Mouse (Mus musculus) intestine, embryonic 14.5 days (tissue): ENCODE measurements at regions not wholly inside any gene's neighbourhood (a gene's known extent, or its start where the extent isn't known, plus 50 kb on each side); places are given as distances from the start of the nearest gene placed in this dataset.

Experiments
- ATAC-seq: fragments of 200-750 bp; cut with Nextera tagmentation; replicated peaks from 2 replicates; pipeline ENCODE4 v1.8.0; 2017; ENCODE audit warnings: low read depth, moderate number of reproducible peaks, moderate TSS enrichment, moderate library complexity; ENCODE audit not compliant: low FRiP score, low TSS enrichment
- DNase-seq: peaks from one replicate; pipeline ENCODE4 v3.0.0-alpha.2; 2018; ENCODE audit warnings: low spot score
- H3K27ac ChIP-seq: fragments of 300-500 bp; sonication (generic); 2 replicates; pipeline ENCODE4 v1.5.1; 2014; ENCODE audit warnings: low read depth, mild to moderate bottlenecking, control low read depth
- H3K27me3 ChIP-seq: fragments of 300-500 bp; sonication (generic); replicated peaks from 2 replicates; pipeline ENCODE4 v1.6.1; 2014; ENCODE audit warnings: low read length, control low read depth; ENCODE audit not compliant: control insufficient read depth, insufficient read depth
- H3K36me3 ChIP-seq: fragments of 300-500 bp; sonication (generic); 2 replicates; pipeline ENCODE4 v1.6.1; 2014; ENCODE audit warnings: low read length, control low read depth; ENCODE audit not compliant: control insufficient read depth, insufficient read depth
- H3K4me1 ChIP-seq: fragments of 300-500 bp; sonication (generic); replicated peaks from 2 replicates; pipeline ENCODE4 v1.6.1; 2014; ENCODE audit warnings: low read length, control low read depth, mixed read lengths; ENCODE audit not compliant: control insufficient read depth, insufficient read depth
- H3K4me2 ChIP-seq: fragments of 300-500 bp; sonication (generic); 2 replicates; pipeline ENCODE4 v1.6.1; 2014; ENCODE audit warnings: low read length
- H3K4me3 ChIP-seq: fragments of 300-500 bp; sonication (generic); 2 replicates; pipeline ENCODE4 v1.5.1; 2014; ENCODE audit warnings: low read depth, low read length, control low read depth, mixed read lengths
- H3K9ac ChIP-seq: fragments of 300-500 bp; sonication (generic); 2 replicates; pipeline ENCODE4 v1.6.1; 2014; ENCODE audit warnings: mild to moderate bottlenecking, low read length
- H3K9me3 ChIP-seq: fragments of 300-500 bp; sonication (generic); 2 replicates; pipeline ENCODE4 v1.6.1; 2016; ENCODE audit warnings: low read length, control low read depth; ENCODE audit not compliant: control insufficient read depth
- WGBS: fragments of 180-500 bp; shearing (Covaris S2); extraction: QIAGEN DNeasy Blood & Tissue Kit; methylation state at CpG from one replicate; pipeline ENCODE4 v1.1.7; 2014; 5-methylcytosine and 5-hydroxymethylcytosine counted together

- no peaks in the 10 kb centered on the region for H3K9me3 ChIP-seq
- H3K36me3 ChIP-seq = no peaks in the 10 kb centered on the region
- H3K27me3 ChIP-seq = no peaks in the 10 kb centered on the region
- no peak overlapping the region for H3K4me2 ChIP-seq
- 69% methylated on average over 3 of the region's 3 CpGs for WGBS
- no peak overlapping the region for H3K27ac ChIP-seq
- H3K4me3 ChIP-seq = no peak overlapping the region
- H3K4me1 ChIP-seq = no peaks in the 10 kb centered on the region
- ATAC-seq (no peak), DNase-seq (no peak)
- no peak overlapping the region for H3K9ac ChIP-seq
These were observed 823.1 kb upstream of the Car8 start for GRCm38 (mm10) chr4:9061941-9062340.

- Histone ChIP-seq H3K9ac (no peak overlapping the region), H3K4me3 (no peak overlapping the region), H3K4me1 (no peaks in the 10 kb centered on the region), H3K27me3 (no peaks in the 10 kb centered on the region), H3K36me3 (no peaks in the 10 kb centered on the region), H3K4me2 (no peak overlapping the region), H3K9me3 (no peaks in the 10 kb centered on the region), H3K27ac (no peak overlapping the region)
- WGBS = 75% methylated on average over 5 of the region's 5 CpGs
- no peak for ATAC-seq
- no peak for DNase-seq
These were observed 821.4 kb upstream of the Car8 start for GRCm38 (mm10) chr4:9060221-9060620.

- Histone ChIP-seq H3K27ac (no peak overlapping the region), H3K4me2 (no peak overlapping the region), H3K4me3 (no peak overlapping the region), H3K4me1 (no peaks in the 10 kb centered on the region), H3K9me3 (no peaks in the 10 kb centered on the region), H3K36me3 (no peaks in the 10 kb centered on the region), H3K27me3 (no peaks in the 10 kb centered on the region), H3K9ac (no peak overlapping the region)
- 68% methylated on average over 4 of the region's 4 CpGs for WGBS
- ATAC-seq (no peak), DNase-seq (no peak)
These were observed 818.8 kb upstream of the Car8 start for GRCm38 (mm10) chr4:9057676-9058075.

GRCm38 (mm10) chr4:9057113-9057512 lies 818.3 kb upstream of the Car8 start:
- ATAC-seq = no peak
- Histone ChIP-seq H3K27ac (no peak overlapping the region), H3K4me3 (no peak overlapping the region), H3K27me3 (no peaks in the 10 kb centered on the region), H3K9me3 (no peaks in the 10 kb centered on the region), H3K4me2 (no peak overlapping the region), H3K4me1 (no peaks in the 10 kb centered on the region), H3K9ac (no peak overlapping the region), H3K36me3 (no peaks in the 10 kb centered on the region)
- DNase-seq = no peak
- 94% methylated on average over 7 of the region's 7 CpGs for WGBS

- no peaks in the 10 kb centered on the region for H3K27me3 ChIP-seq
- H3K4me3 ChIP-seq = no peak overlapping the region
- H3K9me3 ChIP-seq = no peaks in the 10 kb centered on the region
- DNase-seq (no peak), ATAC-seq (no peak)
- 57% methylated on average over 4 of the region's 4 CpGs for WGBS
- no peaks in the 10 kb centered on the region for H3K4me1 ChIP-seq
- no peaks in the 10 kb centered on the region for H3K36me3 ChIP-seq
- H3K9ac ChIP-seq = no peak overlapping the region
- no peak overlapping the region for H3K4me2 ChIP-seq
- no peak overlapping the region for H3K27ac ChIP-seq
These were observed 817.0 kb upstream of the Car8 start for GRCm38 (mm10) chr4:9055876-9056275.

GRCm38 (mm10) chr4:9055266-9055820 lies 816.5 kb upstream of the Car8 start:
- Histone ChIP-seq H3K9ac (no peak overlapping the region), H3K4me3 (no peak overlapping the region), H3K9me3 (no peaks in the 10 kb centered on the region), H3K27me3 (no peaks in the 10 kb centered on the region), H3K27ac (no peak overlapping the region), H3K4me2 (no peak overlapping the region), H3K36me3 (no peaks in the 10 kb centered on the region), H3K4me1 (no peaks in the 10 kb centered on the region)
- 56% methylated on average over 9 of the region's 9 CpGs for WGBS
- no peak for DNase-seq
- no peak for ATAC-seq

- no peak for DNase-seq
- WGBS = 89% methylated on average over 1 of the region's 1 CpGs
- ATAC-seq = no peak
These were observed 810.0 kb upstream of the Car8 start for GRCm38 (mm10) chr4:9048817-9049216.

GRCm38 (mm10) chr4:9047151-9047550 lies 808.3 kb upstream of the Car8 start:
- no peak overlapping the region for H3K27ac ChIP-seq
- no peak overlapping the region for H3K4me3 ChIP-seq
- ATAC-seq (no peak), DNase-seq (no peak)
- no peaks in the 10 kb centered on the region for H3K36me3 ChIP-seq
- no peaks in the 10 kb centered on the region for H3K9me3 ChIP-seq
- H3K9ac ChIP-seq = no peak overlapping the region
- H3K27me3 ChIP-seq = no peaks in the 10 kb centered on the region
- 64% methylated on average over 4 of the region's 4 CpGs for WGBS
- no peaks in the 10 kb centered on the region for H3K4me1 ChIP-seq
- H3K4me2 ChIP-seq = no peak overlapping the region

More at GRCm38 (mm10) chr4:9048817-9049216, 810.0 kb upstream of the Car8 start:
- no peaks in the 10 kb centered on the region for H3K9me3 ChIP-seq
- no peak overlapping the region for H3K27ac ChIP-seq
- no peaks in the 10 kb centered on the region for H3K4me1 ChIP-seq
- no peak overlapping the region for H3K9ac ChIP-seq
- H3K4me2 ChIP-seq = no peak overlapping the region
- no peak overlapping the region for H3K4me3 ChIP-seq
- no peaks in the 10 kb centered on the region for H3K36me3 ChIP-seq
- no peaks in the 10 kb centered on the region for H3K27me3 ChIP-seq

GRCm38 (mm10) chr4:9046436-9046835 lies 807.6 kb upstream of the Car8 start:
- Histone ChIP-seq H3K36me3 (no peaks in the 10 kb centered on the region), H3K9me3 (no peaks in the 10 kb centered on the region), H3K27ac (no peak overlapping the region), H3K27me3 (no peaks in the 10 kb centered on the region), H3K4me2 (no peak overlapping the region), H3K4me3 (no peak overlapping the region), H3K9ac (no peak overlapping the region), H3K4me1 (no peaks in the 10 kb centered on the region)
- DNase-seq (no peak), ATAC-seq (no peak)
- WGBS = 87% methylated on average over 14 of the region's 14 CpGs
